In genomic region chr1:37922536-37922935, GRCm38 (mm10) we compare ENCODE assay signal across 21 mouse cellular contexts. TPM values are rescaled to one million over a fixed set of nuclear protein-coding genes. Genes with fewer than 3 reads are reported as not detected.
A peak's percentile ranks its signal among the peaks of the same experiment; 100 is the strongest.
DNase-seq lines count a peak whose midpoint lies in the region; TF ChIP-seq lines count a peak whose summit lies in the region.
"Had no signal": no experiment of that assay in that cellular context is flagged by ENCODE, and none has a peak within 500 bp of the region (broad histone marks: within the 10 kb centered on the region; RNA-seq: fewer than 3 reads in every experiment).

No protein-coding gene starts in this region.

- TF ChIP-seq POLR2A in cerebellum, adult 2 months (IDR thresholded peaks at IDR 0.05; ENCODE audit: borderline replicate concordance, insufficient read depth, low read length): no peak

- no peak overlapping the region for H3K27ac ChIP-seq in cerebellum, adult 2 months (ENCODE audit: insufficient read depth, low read length)
- H3K27ac ChIP-seq: gastrocnemius, adult 2 months; heart, adult 2 months; limb, embryonic 12.5 days; liver, embryonic 14.5 days; neural tube, embryonic 13.5 days had no signal

- H3K27me3 ChIP-seq in cerebellum, adult 2 months (ENCODE audit: control insufficient read depth, insufficient read depth, low read length): no peaks in the 10 kb centered on the region
- H3K27me3 ChIP-seq: limb, embryonic 12.5 days; neural tube, embryonic 13.5 days had no signal

- peak; percentile 7 for DNase-seq in kidney, postnatal 14 days
- DNase-seq in kidney, postnatal 36 days: no peak
- DNase-seq in right cerebral cortex, postnatal 10 days (ENCODE audit: low spot score in 2 of 2): peak; percentile 34 to 38
- DNase-seq in right cerebral cortex, postnatal 14 days: no peak
- peak; percentile 32 to 42 for DNase-seq in cerebellum, adult 2 months
- no peak for DNase-seq in ovary, adult 18-20 months (ENCODE audit: low spot score)
- no peak for DNase-seq in right cerebral cortex, adult 2 months (ENCODE audit: low spot score in 2 of 2)
- DNase-seq: adrenal gland, postnatal 14 days; gastrocnemius, adult 2 months; heart, adult 2 months; kidney, adult 2 months; lung, postnatal 10 days; spleen, adult 18-20 months; thymus, postnatal 4 days had no signal

- no peak for TF ChIP-seq CTCF in cerebellum, adult 2 months (IDR thresholded peaks at IDR 0.05; ENCODE audit: borderline replicate concordance, insufficient read depth, low read depth, low read length)

- no peak overlapping the region for H3K4me3 ChIP-seq in cerebellum, adult 2 months (replicated peaks; ENCODE audit: insufficient read depth, low read depth, low read length)
- H3K4me3 ChIP-seq: gastrocnemius, adult 2 months; heart, adult 2 months; limb, embryonic 12.5 days; neural tube, embryonic 13.5 days had no signal

- H3K4me1 ChIP-seq in cerebellum, adult 2 months (ENCODE audit: control insufficient read depth, insufficient read depth, low read length): no peaks in the 10 kb centered on the region
- H3K4me1 ChIP-seq: limb, embryonic 12.5 days had no signal

- WGBS in cerebellum, adult 2 months: 13% methylated on average over 8 of the region's 8 CpGs

RNA-seq across cellular contexts. Expression of gene Lyg2, which starts 6.2 kb away (rescaled TPM):
- 0.05 and 0.13 TPM in 2 replicates for polyA plus RNA-seq in cerebellum, adult 2 months (2012; rRNA removed)
- polyA plus RNA-seq: forebrain, embryonic 16.5 days; heart, adult 2 months; heart, postnatal 0 days; kidney, adult 2 months; limb, embryonic 12.5 days; neural tube, embryonic 13.5 days; stomach, embryonic 16.5 days had no signal

RNA-seq across cellular contexts. Expression of gene Mrpl30, which starts 32.3 kb away (rescaled TPM):
- polyA plus RNA-seq in cerebellum, adult 2 months (2012; rRNA removed): 123 and 132 TPM in 2 replicates

RNA-seq across cellular contexts. Expression of gene Mitd1, which starts 32.3 kb away (rescaled TPM):
- polyA plus RNA-seq in cerebellum, adult 2 months (2012; rRNA removed): 14.8 and 17.8 TPM in 2 replicates

RNA-seq across cellular contexts. Expression of gene Lyg1, which starts 35.0 kb away (rescaled TPM):
- polyA plus RNA-seq in cerebellum, adult 2 months (2012; rRNA removed): not detected in 2 replicates
- polyA plus RNA-seq: forebrain, embryonic 16.5 days; heart, adult 2 months; heart, postnatal 0 days; hindbrain, embryonic 16.5 days; kidney, adult 2 months; limb, embryonic 12.5 days; liver, embryonic 14.5 days; neural tube, embryonic 13.5 days; stomach, embryonic 16.5 days had no signal

RNA-seq across cellular contexts. Expression of gene Lipt1, which starts 51.0 kb away (rescaled TPM):
- 5.8 and 5.9 TPM in 2 replicates for polyA plus RNA-seq in cerebellum, adult 2 months (2012; rRNA removed)

Comparison
In these comparisons a context has a peak if more than half of its experiments do, and no peak if none do; other contexts are left out.
1. DNase-seq: peak in kidney, postnatal 14 days (single experiment), right cerebral cortex, postnatal 10 days (2 of 2) and cerebellum, adult 2 months (2 of 2); none in kidney, postnatal 36 days (0 of 2), right cerebral cortex, postnatal 14 days (single experiment), ovary, adult 18-20 months (single experiment) and right cerebral cortex, adult 2 months (0 of 2).